24 mouse cellular contexts compared by ENCODE assay signal in the genomic region with DNA sequence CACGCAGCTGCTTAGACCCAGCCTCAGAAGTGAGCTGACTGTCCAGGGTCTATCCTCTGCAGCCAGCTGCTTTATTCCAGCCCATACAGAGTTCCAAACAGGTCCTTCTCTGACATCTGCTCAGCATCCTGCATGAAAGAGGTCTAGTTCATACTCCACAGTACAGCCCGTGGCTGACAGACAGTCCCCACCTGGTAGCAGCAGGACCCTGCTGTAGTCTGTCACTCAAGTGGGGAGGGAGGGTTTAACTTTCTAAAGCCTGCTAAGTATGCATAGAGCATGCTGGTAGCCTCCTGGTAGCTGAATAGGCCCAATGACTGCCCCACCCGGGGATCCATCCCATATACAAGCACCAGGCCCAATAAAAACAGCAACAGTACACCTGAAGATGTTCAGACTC. TPM values are rescaled to one million over a fixed set of nuclear protein-coding genes. Genes with fewer than 3 reads are reported as not detected.
DNase-seq lines count a peak whose midpoint lies in the region; ATAC-seq and TF ChIP-seq lines count a peak whose summit lies in the region.
"Had no signal": no experiment of that assay in that cellular context is flagged by ENCODE, and none has a peak within 500 bp of the region (broad histone marks: within the 10 kb centered on the region; RNA-seq: fewer than 3 reads in every experiment).

No protein-coding gene starts in this region.

- peak; percentile 52; the same call in 1 of the 2 replicates for ATAC-seq in lung, embryonic 14.5 days (ENCODE audit: insufficient read depth)
- 0 out of 2 replicates have a peak, but pooled peaks have one; percentile 46 for ATAC-seq in forebrain, embryonic 14.5 days
- ATAC-seq in forebrain, embryonic 16.5 days = peak; percentile 54; the same call in 1 of the 2 replicates
- peak; percentile 16; the same call in 1 of the 2 replicates for ATAC-seq in hindbrain, embryonic 16.5 days
- ATAC-seq: intestine, embryonic 15.5 days had no signal

- H3K9ac ChIP-seq in lung, embryonic 14.5 days = no peak overlapping the region
- no peak overlapping the region for H3K9ac ChIP-seq in forebrain, embryonic 14.5 days (ENCODE audit: low read length)
- H3K9ac ChIP-seq in forebrain, embryonic 16.5 days (replicated peaks; ENCODE audit: low read depth, low read length) = no peak overlapping the region
- no peak overlapping the region for H3K9ac ChIP-seq in hindbrain, embryonic 16.5 days (ENCODE audit: low read depth, low read length)
- H3K9ac ChIP-seq: embryonic facial prominence, embryonic 15.5 days; intestine, embryonic 15.5 days; liver, embryonic 15.5 days had no signal

- no peak for DNase-seq in lung, embryonic 14.5 days
- no peak for DNase-seq in lung, postnatal 25 days (ENCODE audit: low spot score)
- DNase-seq in forebrain, embryonic 14.5 days (ENCODE audit: low spot score) = peak; percentile 10
- no peak for DNase-seq in gastrocnemius, postnatal 10 days
- DNase-seq in adrenal gland, adult 18-20 months (ENCODE audit: low spot score in 2 of 2) = no peak
- DNase-seq in right cerebral cortex, postnatal 4 days = no peak
- DNase-seq: adrenal gland, postnatal 10 days; cerebellum, adult 2 months; cerebellum, postnatal 25 days; heart, postnatal 4 days; kidney, adult 8-10 months; kidney, postnatal 10 days; liver; right cerebral cortex, postnatal 25 days; thymus, postnatal 25 days had no signal

- H3K4me3 ChIP-seq in lung, embryonic 14.5 days (ENCODE audit: low read depth, low read length) = no peak overlapping the region
- H3K4me3 ChIP-seq in forebrain, embryonic 14.5 days (ENCODE audit: low read depth, low read length) = no peak overlapping the region
- no peak overlapping the region for H3K4me3 ChIP-seq in forebrain, embryonic 16.5 days (replicated peaks; ENCODE audit: low read length)
- no peak overlapping the region for H3K4me3 ChIP-seq in hindbrain, embryonic 16.5 days (ENCODE audit: low read length)
- H3K4me3 ChIP-seq: embryonic facial prominence, embryonic 15.5 days; heart, embryonic 10.5 days; intestine, embryonic 15.5 days; limb, embryonic 10.5 days; liver, embryonic 15.5 days had no signal

- WGBS in lung, embryonic 14.5 days = 43% methylated on average over 3 of the region's 3 CpGs
- WGBS in forebrain, embryonic 14.5 days = 48% methylated on average over 3 of the region's 3 CpGs
- 50% methylated on average over 3 of the region's 3 CpGs for WGBS in forebrain, embryonic 16.5 days
- 30% methylated on average over 3 of the region's 3 CpGs for WGBS in hindbrain, embryonic 16.5 days

- TF ChIP-seq CTCF in lung, embryonic 14.5 days (IDR thresholded peaks at IDR 0.05; ENCODE audit: low read depth) = no peak

- H3K27ac ChIP-seq in lung, embryonic 14.5 days (ENCODE audit: low read depth) = no peak overlapping the region
- H3K27ac ChIP-seq in forebrain, embryonic 14.5 days (ENCODE audit: low read depth, low read length) = no peak overlapping the region
- no peak overlapping the region for H3K27ac ChIP-seq in forebrain, embryonic 16.5 days (ENCODE audit: low read length)
- no peak overlapping the region for H3K27ac ChIP-seq in hindbrain, embryonic 16.5 days (ENCODE audit: low read depth, low read length)
- H3K27ac ChIP-seq: embryonic facial prominence, embryonic 15.5 days; heart, embryonic 10.5 days; intestine, embryonic 15.5 days; limb, embryonic 10.5 days; liver, embryonic 15.5 days; macrophage had no signal

- H3K9me3 ChIP-seq in lung, embryonic 14.5 days (ENCODE audit: low read depth, low read length) = no peaks in the 10 kb centered on the region
- H3K9me3 ChIP-seq in forebrain, embryonic 14.5 days (replicated peaks; ENCODE audit: control insufficient read depth, low read length) = no peaks in the 10 kb centered on the region
- H3K9me3 ChIP-seq in forebrain, embryonic 16.5 days (ENCODE audit: control insufficient read depth, low read length) = no peaks in the 10 kb centered on the region
- H3K9me3 ChIP-seq in hindbrain, embryonic 16.5 days (ENCODE audit: control insufficient read depth, low read length) = no peaks in the 10 kb centered on the region
- H3K9me3 ChIP-seq: embryonic facial prominence, embryonic 15.5 days; heart, embryonic 10.5 days; intestine, embryonic 15.5 days; limb, embryonic 10.5 days; liver, embryonic 15.5 days had no signal

- H3K36me3 ChIP-seq in lung, embryonic 14.5 days (ENCODE audit: insufficient read depth) = no peaks in the 10 kb centered on the region
- no peaks in the 10 kb centered on the region for H3K36me3 ChIP-seq in forebrain, embryonic 14.5 days (ENCODE audit: control insufficient read depth, insufficient read depth, low read length)
- no peaks in the 10 kb centered on the region for H3K36me3 ChIP-seq in forebrain, embryonic 16.5 days (ENCODE audit: control insufficient read depth, insufficient read depth)
- no peaks in the 10 kb centered on the region for H3K36me3 ChIP-seq in hindbrain, embryonic 16.5 days (ENCODE audit: control insufficient read depth, insufficient read depth, low read length)
- H3K36me3 ChIP-seq: embryonic facial prominence, embryonic 15.5 days; heart, embryonic 10.5 days; intestine, embryonic 15.5 days; limb, embryonic 10.5 days; liver, embryonic 15.5 days had no signal

- H3K4me1 ChIP-seq in lung, embryonic 14.5 days (ENCODE audit: insufficient read depth) = no peaks in the 10 kb centered on the region
- no peaks in the 10 kb centered on the region for H3K4me1 ChIP-seq in forebrain, embryonic 14.5 days (ENCODE audit: control insufficient read depth, insufficient read depth, low read length)
- peaks cover 7% of the 10 kb centered on the region for H3K4me1 ChIP-seq in forebrain, embryonic 16.5 days (replicated peaks; ENCODE audit: control insufficient read depth, insufficient read depth, low read length)
- H3K4me1 ChIP-seq in hindbrain, embryonic 16.5 days (ENCODE audit: control insufficient read depth, insufficient read depth, low read depth, low read length) = peaks cover 12% of the 10 kb centered on the region
- H3K4me1 ChIP-seq: embryonic facial prominence, embryonic 15.5 days; heart, embryonic 10.5 days; intestine, embryonic 15.5 days; limb, embryonic 10.5 days; liver, embryonic 15.5 days had no signal

- H3K27me3 ChIP-seq in lung, embryonic 14.5 days (ENCODE audit: insufficient read depth, low read length) = no peaks in the 10 kb centered on the region
- no peaks in the 10 kb centered on the region for H3K27me3 ChIP-seq in forebrain, embryonic 14.5 days (replicated peaks; ENCODE audit: control insufficient read depth, insufficient read depth, low read length)
- no peaks in the 10 kb centered on the region for H3K27me3 ChIP-seq in forebrain, embryonic 16.5 days (replicated peaks; ENCODE audit: control insufficient read depth, insufficient read depth, low read length)
- no peaks in the 10 kb centered on the region for H3K27me3 ChIP-seq in hindbrain, embryonic 16.5 days (replicated peaks; ENCODE audit: control insufficient read depth, insufficient read depth, low read length)
- H3K27me3 ChIP-seq: embryonic facial prominence, embryonic 15.5 days; intestine, embryonic 15.5 days; liver, embryonic 15.5 days had no signal

- no peak overlapping the region for H3K4me2 ChIP-seq in lung, embryonic 14.5 days
- H3K4me2 ChIP-seq in forebrain, embryonic 14.5 days (ENCODE audit: low read length) = no peak overlapping the region
- H3K4me2 ChIP-seq in forebrain, embryonic 16.5 days (ENCODE audit: low read length) = no peak overlapping the region
- no peak overlapping the region for H3K4me2 ChIP-seq in hindbrain, embryonic 16.5 days (ENCODE audit: low read length)
- H3K4me2 ChIP-seq: embryonic facial prominence, embryonic 15.5 days; intestine, embryonic 15.5 days; liver, embryonic 15.5 days had no signal

RNA-seq across cellular contexts. Expression of a gene that starts 40.4 kb away (rescaled TPM):
- polyA plus RNA-seq in lung, embryonic 14.5 days (2014; fragmentation: Nextera tagmentation; extraction: Ambion mirVana) = 3.7 and 3.9 TPM in 2 replicates
- polyA plus RNA-seq in forebrain, embryonic 14.5 days (2014; fragmentation: Nextera tagmentation; extraction: Ambion mirVana) = 17.6 and 22.0 TPM in 2 replicates
- polyA plus RNA-seq in forebrain, embryonic 16.5 days (2015; fragmentation: Nextera tagmentation; extraction: Ambion mirVana) = 24.3 and 24.7 TPM in 2 replicates
- 16.6 and 17.7 TPM in 2 replicates for polyA plus RNA-seq in hindbrain, embryonic 16.5 days (2015; fragmentation: Nextera tagmentation; extraction: Ambion mirVana)
- total RNA-seq in gastrocnemius, postnatal 10 days (2021) = 10 to 100 TPM in 1 of 2 experiments, 1 to 10 TPM in 1; 9.8 to 13.7 TPM
- total RNA-seq in adrenal gland, adult 18-20 months (2021) = 1 to 10 TPM; 1.8 to 2.8 TPM
- total RNA-seq: MEL had no signal
- polyA plus RNA-seq: macrophage had no signal
